Mouse (Mus musculus) stomach, postnatal 0 days (tissue): ENCODE results near the gene Cdkl5.

Experiments used
- CTCF ChIP-seq: IDR thresholded peaks from 2 replicates; pipeline ENCODE4 v1.5.1; 2016; ENCODE audit warnings: antibody characterized with exemption, low read depth, mild to moderate bottlenecking, moderate library complexity
- EP300 ChIP-seq: optimal IDR thresholded peaks from 2 replicates; pipeline ENCODE3; 2016; ENCODE audit warnings: antibody characterized with exemption

DNA sequence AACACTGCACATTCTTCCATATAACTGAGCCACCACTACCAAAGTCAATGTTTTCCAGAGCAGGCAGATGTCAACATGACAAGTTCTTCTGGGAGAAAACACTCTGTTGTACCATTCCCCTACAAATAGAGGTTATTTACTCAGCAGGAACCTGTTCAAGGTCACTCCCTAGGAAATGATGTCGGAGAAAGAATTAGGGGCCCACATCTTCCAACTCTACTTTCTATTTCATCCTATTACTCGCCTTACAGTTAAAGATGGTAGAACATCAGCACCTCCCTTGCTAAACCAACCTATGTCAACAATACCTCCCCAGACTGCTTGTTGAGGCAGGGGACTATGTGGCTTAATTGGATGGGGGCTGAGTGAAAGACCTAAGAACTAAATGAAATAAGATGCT is 226.8 kb downstream of the Cdkl5 start, which contains the start of gene Rs1:
- TF ChIP-seq CTCF (no peak), EP300 (no peak)
